Mouse (Mus musculus) gastrocnemius, adult 2 months (tissue): ENCODE measurements around the gene Polr2a. TPM values are rescaled to one million over a fixed set of nuclear protein-coding genes. Genes with fewer than 3 reads are reported as not detected.

Experiments used
- DNase-seq: peaks from one replicate; pipeline ENCODE4 v3.0.0; 2022
- H3K27ac ChIP-seq: fragments of 200-600 bp; 2 replicates; pipeline ENCODE4 v1.8.1; 2022; ENCODE audit warnings: mild to moderate bottlenecking
- H3K4me3 ChIP-seq: fragments of 200-600 bp; 2 replicates; pipeline ENCODE4 v1.8.1; 2022; ENCODE audit warnings: mild to moderate bottlenecking, moderate library complexity
- CTCF ChIP-seq: fragments of 200-600 bp; IDR thresholded peaks from 2 replicates; pipeline ENCODE4 v1.8.1; 2022; ENCODE audit warnings: antibody characterized with exemption, mild to moderate bottlenecking, moderate library complexity
- intact Hi-C: fragments of 180-260 bp; cut with DNase I; formaldehyde crosslinking; loops from one replicate; pipeline ENCODE4 v1.15.1; 2025
- long read RNA-seq, 2 experiments: library from polyadenylated mRNA; stranded (forward); transcript quantifications; one replicate each; pipeline ENCODE4 v2.0.0; 2021
- total RNA-seq, 2 experiments: library from RNA; stranded (reverse); gene quantifications; 2 replicates each; pipeline ENCODE4 v1.2.3; 2021

Polr2a gene
- total RNA-seq = 10 to 100 TPM; 26.9 to 35.4 TPM
- long read RNA-seq, experiment 1, full-length matches to known transcripts = 2 of 5 reads
- long read RNA-seq, experiment 1, partial matches to known transcripts = 3 of 5 reads
- long read RNA-seq, experiment 1, other reads (novel, unspliced or antisense) = 0 of 5 reads
- long read RNA-seq, experiment 2, full-length matches to known transcripts = 1 of 4 reads
- long read RNA-seq, experiment 2, partial matches to known transcripts = 3 of 4 reads
- long read RNA-seq, experiment 2, other reads (novel, unspliced or antisense) = 0 of 4 reads

DNA sequence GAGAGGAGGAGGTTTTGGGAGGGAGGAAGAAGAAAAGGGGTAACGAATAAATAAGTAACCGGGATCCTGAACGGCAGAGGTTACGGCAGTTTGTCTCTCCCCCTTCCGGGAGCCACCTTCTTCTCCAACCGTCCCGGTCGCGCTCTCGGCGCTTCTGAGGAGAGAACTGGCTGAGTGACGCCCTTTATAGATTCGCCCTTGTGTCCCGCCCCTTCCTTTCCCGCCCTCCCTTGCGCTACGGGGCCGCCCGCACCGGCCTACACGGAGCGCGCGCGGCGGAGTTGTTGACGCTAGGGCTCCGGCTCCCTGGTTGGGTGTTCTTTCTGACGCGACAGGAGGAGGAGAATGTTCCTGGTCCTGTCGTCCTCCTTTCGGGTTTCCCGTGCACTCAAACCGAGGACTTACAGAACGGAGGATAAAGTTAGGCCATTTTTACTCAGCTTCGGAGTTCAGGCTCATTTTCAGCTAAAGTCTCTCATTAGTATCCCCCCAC is at the start of gene Polr2a:
Gene Polr2a (minus strand): TSS at position 160 of the 493 bp plus-strand sequence.
- intact Hi-C loops = loop anchor here (2.0 to 5.0 kb wide), 3 partner anchors 44 to 119 kb away; partner anchors contain the start of genes Plscr3 and Tmem95
- peak within 1 kb of the TSS; percentile 84 for H3K4me3 ChIP-seq
- no peak for TF ChIP-seq CTCF
- DNase-seq = peak; percentile 98
- H3K27ac ChIP-seq = peak within 1 kb of the TSS; percentile 98

DNA sequence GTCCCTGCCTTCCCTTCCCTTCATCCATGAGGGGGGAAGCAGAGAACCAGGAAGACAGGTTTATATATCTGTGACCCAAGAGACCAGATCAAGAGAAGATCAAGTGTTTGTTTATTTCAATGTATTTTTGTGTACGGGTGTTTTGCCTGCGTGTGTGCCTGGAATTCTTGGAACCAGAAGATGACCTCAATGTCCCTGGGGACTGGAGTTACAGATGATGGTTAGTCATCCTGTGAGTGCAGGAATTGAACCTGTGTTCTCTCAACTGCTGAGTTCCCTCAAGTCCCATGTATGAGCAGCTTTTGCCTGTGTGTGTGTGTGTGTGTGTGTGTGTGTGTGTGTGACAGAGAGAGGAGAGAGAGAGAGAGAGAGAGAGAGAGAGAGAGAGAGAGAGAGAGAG is 49.2 kb upstream of the Polr2a start:
- no peak for DNase-seq
- H3K27ac ChIP-seq = no peak overlapping the region
- no peak for TF ChIP-seq CTCF
- intact Hi-C loops = no loop called here
- H3K4me3 ChIP-seq = no peak overlapping the region

DNA sequence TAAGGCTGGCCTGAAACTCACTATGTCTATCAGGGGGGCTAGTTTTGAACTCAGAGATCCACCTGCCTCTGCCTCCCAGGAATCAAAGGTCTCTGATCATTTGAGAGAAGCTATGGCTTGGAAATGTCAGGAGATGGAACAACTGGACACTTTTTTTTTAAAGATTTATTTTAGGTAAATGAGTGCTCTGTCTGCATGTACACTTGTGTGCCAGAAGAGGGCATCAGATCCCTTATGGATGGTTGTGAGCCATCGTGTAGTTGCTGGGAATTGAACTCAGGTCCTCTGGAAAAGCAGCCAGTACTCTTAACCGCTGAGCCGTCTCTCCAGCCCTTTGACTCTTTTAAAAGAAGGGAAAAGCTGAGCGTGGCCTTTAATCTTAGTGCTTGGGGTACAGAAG is 47.9 kb upstream of the Polr2a start:
- intact Hi-C loops = no loop called here
- no peak overlapping the region for H3K4me3 ChIP-seq
- DNase-seq = no peak
- peak; percentile 26 for TF ChIP-seq CTCF
- no peak overlapping the region for H3K27ac ChIP-seq

DNA sequence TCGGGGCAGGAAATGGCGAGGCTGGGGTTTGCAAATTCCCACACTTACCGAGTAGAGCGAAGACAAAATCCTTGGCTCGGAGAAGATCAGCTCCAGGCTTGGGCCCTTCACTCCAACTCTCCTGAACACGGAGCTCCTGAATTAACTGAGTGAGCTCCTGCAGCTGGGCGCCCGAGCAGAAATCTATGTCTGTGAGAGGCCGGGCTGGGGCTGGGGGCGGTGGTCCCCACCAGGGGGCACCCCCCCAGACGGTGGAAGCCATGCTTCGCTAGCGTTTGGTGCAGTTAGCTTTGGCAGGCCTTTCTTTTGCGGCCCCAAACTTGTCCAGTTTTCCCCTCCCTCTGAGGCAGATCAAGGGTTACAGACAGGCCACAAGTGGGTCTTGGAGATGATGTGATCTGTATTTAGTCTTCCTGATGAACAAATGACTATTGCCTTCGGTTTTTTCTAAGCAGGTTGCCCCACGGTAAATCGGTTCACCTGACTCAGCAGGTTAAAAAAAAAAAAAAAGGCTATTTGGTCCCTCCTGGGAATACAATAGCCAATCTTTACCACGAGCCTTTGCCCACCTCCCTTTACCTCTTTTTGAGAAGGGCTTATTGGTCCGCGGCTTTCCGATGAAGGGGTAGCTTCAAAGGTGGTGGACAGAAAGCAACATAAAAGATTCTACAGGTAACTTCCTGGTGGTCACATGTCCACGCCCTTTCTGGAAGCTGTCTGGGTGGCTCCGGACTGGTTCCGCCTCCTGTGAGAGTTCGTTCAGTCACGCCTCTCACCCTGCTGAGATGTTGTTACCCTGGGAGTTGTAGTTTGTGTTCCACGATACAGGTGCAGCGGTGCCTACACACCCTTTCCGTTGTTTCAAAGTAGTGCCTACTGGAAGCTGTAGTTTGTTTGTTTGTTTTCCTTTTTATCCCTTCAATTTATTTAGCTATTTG is 46.8 kb upstream of the Polr2a start, which contains the start of gene Tmem102:
Gene Tmem102 (minus strand): TSS at position 653 of the 938 bp plus-strand sequence.
- intact Hi-C loops = loop anchor here (2.0 to 5.0 kb wide), 3 partner anchors 32 to 123 kb away; partner anchors contain the start of genes Nlgn2 and Senp3
- no peak for TF ChIP-seq CTCF

DNA sequence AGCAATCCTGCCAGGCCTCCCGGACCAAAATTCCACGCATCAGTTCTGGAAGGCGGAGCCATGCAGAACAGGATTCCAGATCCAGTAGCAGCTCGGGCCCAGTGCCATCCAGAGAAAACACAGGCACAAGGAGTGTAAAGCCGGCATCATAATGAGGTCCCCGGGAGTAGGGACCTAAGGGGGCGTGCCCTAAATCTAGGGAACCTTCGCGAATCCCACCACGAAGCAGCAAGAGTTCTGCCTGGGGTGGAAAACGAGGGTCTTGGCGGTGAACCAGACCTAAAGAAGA is 46.2 kb upstream of the Polr2a start:
- no peak overlapping the region for H3K27ac ChIP-seq
- no peak for TF ChIP-seq CTCF
- intact Hi-C loops = loop anchor here (2.0 to 5.0 kb wide), 3 partner anchors 32 to 122 kb away; partner anchors contain the start of genes Nlgn2 and Senp3
- DNase-seq = no peak
- H3K4me3 ChIP-seq = peak overlapping the region; percentile 78

More for the DNA sequence above, 46.8 kb upstream of the Polr2a start, which contains the start of gene Tmem102:
- H3K27ac ChIP-seq = no peak within 1 kb of the TSS
- H3K4me3 ChIP-seq = peak within 1 kb of the TSS; percentile 78
- DNase-seq = no peak

DNA sequence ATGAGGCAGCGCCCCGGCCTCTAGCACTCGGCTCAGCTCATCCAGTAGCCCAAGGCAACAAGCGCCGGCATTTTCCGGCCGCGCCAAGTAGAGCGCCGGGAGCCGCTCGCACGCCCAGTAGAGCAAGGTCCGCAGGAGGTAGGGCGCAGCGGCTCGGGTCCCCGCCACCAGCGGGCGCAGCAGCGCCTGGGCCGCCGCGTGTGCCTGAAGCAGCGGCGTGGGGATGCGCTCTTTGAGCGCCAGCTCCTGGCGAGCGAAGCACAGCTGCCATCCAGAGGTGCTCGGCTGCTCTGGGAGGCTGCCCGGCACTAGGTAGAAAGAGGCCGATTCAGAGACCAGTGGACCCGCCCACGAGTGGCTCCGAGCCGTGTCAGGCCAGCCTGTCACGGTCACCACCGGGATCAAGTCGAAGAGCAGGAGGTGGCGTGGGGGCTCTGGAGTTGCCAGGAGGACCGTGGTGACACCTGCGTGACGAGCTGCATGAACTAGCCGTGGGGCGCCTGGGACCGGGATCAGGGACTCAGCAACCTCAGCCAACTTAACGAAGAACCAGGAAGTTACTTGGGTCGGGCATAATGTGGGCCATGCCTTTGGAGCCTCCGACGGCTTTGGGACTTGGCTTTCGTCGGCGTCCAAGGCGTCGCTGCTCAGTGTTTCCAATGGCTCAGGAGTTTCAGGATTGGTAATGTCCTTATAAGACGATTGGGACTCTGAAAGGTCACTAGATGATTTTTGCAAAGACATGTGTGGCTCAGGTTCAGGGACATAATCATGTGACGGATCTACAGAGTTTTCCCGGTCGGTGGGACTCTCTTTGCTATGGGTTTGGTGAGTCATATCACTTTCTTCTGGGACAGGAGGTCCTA is 45.6 kb upstream of the Polr2a start:
- DNase-seq = peak; percentile 88
- peak; percentile 82 for TF ChIP-seq CTCF
- H3K27ac ChIP-seq = peak overlapping the region; percentile 87
- intact Hi-C loops = loop anchor here (2.0 to 5.0 kb wide), 4 partner anchors 33 to 122 kb away; partner anchors contain the start of genes Nlgn2, Polr2a and Senp3
- peak overlapping the region; percentile 78 for H3K4me3 ChIP-seq

DNA sequence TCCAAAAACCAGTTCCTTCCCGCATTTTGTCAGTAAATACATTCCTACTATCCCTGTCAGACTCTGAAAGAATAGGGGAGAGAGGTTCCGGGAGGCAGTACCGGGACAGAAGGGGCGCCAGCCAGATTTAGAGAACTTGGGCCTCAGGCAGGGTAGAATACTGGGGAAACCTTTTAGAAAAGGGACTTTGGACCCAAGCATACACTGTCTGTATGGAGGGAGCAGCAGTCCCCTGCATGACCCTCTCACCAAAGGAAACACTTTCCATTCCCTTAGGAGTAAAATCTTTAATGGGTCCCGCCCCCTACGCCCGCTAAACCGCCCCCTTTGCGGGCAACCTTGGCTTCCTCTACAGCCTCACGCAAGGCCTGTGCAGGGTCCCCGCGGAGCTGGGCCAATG is 44.9 kb upstream of the Polr2a start:
- no peak for TF ChIP-seq CTCF

DNA sequence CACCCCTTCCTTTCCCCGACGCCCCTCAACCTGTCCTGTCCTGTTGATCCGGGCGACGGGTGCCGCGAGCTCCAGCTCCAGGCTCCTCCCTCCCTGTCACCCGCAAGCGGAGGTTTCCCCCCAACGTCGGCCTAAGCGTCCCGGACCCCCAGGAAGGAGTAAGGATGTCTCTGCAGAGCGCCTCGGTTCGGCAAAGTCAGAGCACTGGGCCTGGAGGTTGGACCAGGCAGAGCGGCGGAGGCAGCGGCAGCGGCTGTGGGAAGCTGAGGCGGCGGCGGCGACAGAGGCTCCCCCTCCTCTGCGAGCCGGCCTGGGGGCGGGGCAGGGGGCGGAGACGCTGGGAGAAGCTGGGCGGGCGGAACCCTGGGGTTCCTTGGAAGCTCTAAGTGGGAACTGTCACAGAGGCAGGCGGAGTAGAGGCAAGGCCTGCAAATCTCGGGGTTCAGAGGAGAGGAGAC is 44.2 kb upstream of the Polr2a start:
- H3K4me3 ChIP-seq = peak overlapping the region; percentile 78
- TF ChIP-seq CTCF = no peak
- intact Hi-C loops = loop anchor here (2.0 to 5.0 kb wide), 2 partner anchors 44 to 120 kb away; partner anchors contain the start of genes Polr2a and Senp3
- peak; percentile 93 for DNase-seq
- H3K27ac ChIP-seq = peak overlapping the region; percentile 87

More for the DNA sequence above, 44.9 kb upstream of the Polr2a start:
- Histone ChIP-seq H3K27ac (peak overlapping the region; percentile 87), H3K4me3 (peak overlapping the region; percentile 78)
- DNase-seq = no peak
- intact Hi-C loops = loop anchor here (2.0 to 5.0 kb wide), 2 partner anchors 45 to 121 kb away; partner anchors contain the start of genes Polr2a and Senp3

DNA sequence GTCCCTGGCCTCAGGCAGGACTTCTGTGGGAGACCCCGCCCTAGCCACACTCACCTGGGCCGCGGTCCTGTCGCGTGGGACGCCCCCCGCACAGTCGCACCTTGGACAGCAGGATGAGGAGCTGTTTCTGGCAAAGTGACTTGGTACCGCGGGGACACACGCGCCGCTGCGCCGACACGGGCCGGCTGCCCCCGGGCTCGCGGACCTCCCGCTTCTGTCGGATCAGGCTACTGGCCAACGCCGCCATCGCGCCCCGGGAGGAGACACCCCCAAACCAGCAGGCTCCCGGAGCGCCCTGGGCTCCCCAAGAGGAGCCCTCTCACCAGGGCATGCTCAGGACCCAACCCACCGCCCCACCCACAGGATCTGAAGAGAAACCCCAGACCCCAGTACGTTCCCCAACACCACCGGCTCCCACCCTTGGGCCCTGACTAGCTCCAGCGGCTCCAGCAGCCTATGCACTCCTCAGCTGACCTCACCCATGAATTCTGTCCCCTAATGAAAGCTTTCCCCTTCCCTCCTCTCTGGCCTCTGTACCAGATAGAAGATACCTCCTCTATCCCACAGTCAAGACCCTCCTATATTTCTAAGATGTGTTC is 43.0 kb upstream of the Polr2a start, which contains the start of gene Fgf11:
Gene Fgf11 (minus strand): TSS at position 479 of the 599 bp plus-strand sequence.
- intact Hi-C loops = loop anchor here (5.0 kb wide), 1 partner anchor 119 kb away; the partner anchor contains the start of gene Senp3

DNA sequence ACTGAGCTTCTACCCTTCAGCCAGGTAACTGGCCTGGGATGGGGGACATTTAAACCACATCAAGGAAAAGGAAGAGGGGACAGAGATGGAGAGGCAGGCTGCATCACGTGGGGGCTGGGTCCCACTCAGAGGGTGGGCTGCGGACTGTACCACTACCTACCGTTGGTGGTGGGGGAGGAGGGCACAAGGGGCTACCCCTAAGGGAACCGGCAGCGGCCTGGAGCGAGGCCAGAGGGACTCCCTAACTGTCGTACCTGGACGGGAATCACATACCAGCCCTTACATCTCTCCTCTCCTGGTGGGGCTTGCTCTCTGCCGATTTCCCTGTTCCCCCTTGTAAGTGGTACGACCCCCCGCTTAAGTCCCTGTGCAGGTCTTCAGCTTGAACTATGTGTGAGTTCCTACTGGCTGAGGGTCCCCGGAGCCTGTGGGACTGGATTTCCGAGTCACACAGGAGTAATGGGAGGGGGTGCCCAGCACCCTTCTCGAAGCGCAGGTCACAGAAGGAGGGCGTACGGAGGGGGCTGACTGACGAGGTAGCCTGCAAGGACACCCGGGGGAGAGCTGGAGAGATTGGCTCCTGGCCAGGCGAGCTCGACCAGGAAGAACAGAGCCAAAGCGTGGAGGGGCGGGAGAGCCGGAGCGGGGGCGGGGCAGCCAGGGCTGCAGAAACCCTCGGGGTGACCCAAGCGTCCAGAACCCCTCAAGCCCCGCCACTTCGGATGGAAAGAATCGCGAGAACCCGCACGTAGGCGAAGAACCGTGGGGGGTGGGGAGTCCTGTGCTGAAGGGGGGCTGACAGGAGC is 42.2 kb upstream of the Polr2a start:
- TF ChIP-seq CTCF = no peak
- peak overlapping the region; percentile 46; the same call in 1 of the 2 replicates for H3K27ac ChIP-seq
- H3K4me3 ChIP-seq = peak overlapping the region; percentile 78
- intact Hi-C loops = loop anchor here (5.0 kb wide), 1 partner anchor 118 kb away; the partner anchor contains the start of gene Senp3
- peak; percentile 71 for DNase-seq

More for the DNA sequence above, 43.0 kb upstream of the Polr2a start, which contains the start of gene Fgf11:
- no peak for DNase-seq
- Histone ChIP-seq H3K4me3 (peak within 1 kb of the TSS; percentile 78), H3K27ac (peak within 1 kb of the TSS; percentile 87)
- TF ChIP-seq CTCF = no peak
